Mouse (Mus musculus) CD4-positive, CD25-positive, alpha-beta regulatory T cell, adult 2 months (primary cell): ENCODE results near the gene Mtf1.

ENCODE experiments used
- DNase-seq: peaks from one replicate; pipeline ENCODE4 v3.0.0-alpha.2; 2012; ENCODE audit warnings: low read depth, low spot score

Mtf1 gene

DNA sequence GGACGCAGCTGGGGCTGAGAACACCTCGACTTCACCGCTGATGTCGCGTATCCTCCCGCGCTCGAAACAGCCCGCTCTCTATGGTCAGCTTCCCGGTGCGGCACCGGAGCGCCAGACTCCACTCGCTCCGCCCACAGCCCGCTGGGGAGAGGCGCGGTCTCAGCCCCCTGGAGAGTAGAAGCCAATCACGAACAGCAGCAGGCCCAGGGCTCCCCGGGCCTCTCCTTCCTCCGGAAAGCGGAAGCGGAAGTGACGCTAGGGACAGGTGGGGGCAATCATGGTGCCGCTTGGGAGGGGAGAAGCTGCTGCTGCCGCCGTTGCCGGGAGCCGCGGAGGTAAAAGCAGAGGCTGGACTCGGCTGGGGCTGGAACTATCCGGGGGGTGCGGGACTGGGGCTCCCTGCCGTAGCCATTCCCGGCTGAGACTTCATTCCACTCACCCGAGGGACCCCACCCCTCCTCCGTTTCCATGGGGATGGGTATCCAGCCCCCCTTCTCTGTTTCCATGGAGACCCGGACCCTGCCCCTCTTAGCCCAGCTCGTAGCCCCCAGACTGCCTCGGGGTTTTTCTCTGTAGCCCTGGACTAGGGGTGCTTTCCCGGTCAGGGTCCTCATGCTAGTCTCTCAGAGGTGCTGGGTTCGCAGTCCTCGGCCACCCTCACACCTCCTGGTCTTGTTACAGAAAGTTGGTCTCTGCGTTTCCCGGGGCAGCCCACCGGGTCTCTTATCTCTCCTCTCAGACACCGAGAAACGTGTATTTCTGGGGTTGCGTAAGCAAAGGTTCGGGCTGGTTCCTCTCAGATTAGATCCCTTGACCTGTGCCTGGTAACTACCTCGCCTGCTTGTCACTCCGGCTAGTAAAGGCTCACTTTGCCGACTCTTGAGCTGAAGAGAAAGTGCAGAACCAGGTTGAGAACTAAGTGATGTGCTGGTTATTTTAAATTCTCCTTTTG is 681 bp downstream of the Mtf1 start:
- DNase-seq, result peak; percentile 98

DNA sequence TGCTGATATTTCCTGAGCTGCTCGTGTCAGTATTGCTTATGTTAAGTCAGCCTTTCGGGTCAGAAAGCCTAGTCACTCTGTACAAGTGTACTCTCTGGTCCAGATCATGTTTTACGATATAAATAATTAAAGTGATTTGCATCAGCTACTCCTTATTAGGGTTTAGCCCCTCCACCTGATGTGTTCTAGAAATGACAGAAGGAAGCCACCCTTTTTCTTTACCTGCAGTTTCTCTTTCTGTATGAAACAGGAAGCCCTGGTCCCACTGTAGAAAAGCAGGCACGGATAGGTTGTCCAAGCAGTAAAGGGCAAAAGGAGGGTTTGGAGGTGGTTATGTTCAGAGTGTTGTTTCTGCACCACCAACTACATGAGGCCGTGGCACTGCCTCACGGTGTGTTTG is 1.5 kb downstream of the Mtf1 start:
- DNase-seq, result no peak

DNA sequence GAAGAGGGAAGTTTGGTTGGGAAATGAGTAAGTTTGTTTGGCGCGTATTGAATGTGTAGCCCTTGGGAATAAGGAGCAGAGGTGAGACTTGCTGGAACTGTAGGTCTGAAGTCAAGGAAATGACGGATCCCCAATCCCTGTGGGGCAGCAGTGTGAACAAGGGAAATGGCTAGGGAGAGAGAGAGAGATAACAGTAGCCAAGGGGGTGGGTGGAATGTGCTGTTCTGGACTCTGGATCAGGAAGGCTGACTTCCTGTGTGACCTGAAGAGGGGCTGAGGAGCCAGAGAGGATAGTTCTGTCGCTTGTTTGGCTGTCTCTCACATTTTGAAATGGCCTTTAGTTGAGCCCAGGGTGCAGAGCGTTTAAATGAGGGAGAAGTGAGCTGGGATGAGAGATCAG is 6.6 kb downstream of the Mtf1 start:
- no peak for DNase-seq

DNA sequence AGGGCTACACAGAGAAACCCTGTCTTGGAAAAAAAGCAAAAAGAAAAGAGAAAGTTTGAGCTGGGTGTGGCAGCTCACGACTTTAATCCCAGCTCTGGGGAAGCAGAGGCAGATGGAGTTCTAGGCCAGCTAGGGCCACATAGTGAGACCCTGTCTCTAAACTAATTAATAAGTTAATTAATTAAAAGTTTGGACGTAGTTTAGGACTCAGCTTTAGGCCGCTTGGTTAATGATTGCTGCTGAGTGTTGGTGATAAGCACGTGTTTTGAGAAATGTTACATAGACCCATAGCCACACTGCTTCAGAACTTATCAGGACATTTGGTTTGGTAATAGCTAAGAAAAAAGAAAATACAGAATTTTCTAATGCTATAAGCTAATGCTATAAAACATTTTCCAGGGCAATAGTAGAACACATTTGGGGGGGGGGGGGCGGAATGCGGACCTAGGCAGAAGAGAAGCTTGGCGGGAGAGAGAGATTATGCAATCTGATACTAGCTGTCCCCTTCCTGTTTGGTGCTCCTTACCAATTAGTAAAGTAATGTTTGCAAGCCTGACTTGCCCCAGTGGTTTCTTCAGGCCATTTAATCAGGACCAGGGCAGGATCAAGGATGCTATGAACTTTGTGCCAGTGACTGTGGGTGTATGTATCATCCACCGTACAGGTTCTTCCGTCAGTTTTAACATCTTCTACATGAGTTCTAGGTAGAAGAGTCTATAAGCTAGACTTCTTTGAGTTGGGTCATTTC is 7.4 kb downstream of the Mtf1 start:
- no peak for DNase-seq

DNA sequence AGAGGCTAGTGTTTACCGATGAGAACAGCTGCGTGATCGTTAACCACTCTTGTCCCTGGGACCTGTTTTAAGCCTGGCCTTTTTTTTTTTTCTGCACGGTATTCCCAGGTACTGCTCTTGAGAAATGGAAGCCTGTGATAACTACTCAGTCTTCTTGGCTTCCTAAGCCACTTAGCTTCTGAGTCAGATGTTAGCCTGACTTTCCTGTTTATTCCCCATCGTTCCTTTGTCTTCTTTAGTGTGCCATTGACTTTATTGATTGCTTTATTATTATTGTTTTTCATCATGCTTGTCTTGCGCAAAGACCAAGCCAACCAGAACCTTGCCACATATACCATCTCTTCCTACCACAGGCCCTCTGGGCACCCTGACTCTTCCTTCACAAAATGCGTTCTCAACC is 8.2 kb downstream of the Mtf1 start:
- DNase-seq, result no peak

DNA sequence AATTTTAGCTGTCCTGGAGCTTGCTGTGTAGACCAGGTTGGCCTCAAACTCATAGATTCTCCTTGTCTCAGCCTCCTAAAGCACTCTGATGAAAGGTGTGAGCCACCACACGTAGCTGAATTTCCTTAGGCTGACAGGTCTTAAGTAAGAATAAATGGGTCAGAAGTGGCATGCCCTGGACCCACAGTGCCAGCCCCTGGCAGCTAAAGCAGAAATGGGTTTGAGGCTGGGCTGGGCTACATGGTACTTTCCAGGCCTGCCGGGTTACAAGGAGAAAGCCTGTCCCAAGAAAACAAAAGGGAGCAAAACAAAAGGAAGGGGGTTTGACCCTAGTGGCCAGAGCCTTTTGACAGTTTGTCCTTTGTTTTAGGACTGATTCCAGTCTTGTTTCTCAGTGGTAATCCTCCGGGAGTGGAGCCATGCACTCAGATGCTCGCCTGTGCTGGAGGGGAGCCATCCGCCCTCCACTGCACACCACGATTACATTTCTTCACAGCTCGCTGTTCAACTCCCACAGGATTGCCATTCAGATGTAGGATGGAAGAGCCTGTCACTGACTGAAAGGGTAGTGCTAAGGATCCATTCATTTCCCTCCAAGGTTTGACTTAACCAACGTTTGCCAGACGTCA is 9.6 kb downstream of the Mtf1 start:
- DNase-seq, result no peak

DNA sequence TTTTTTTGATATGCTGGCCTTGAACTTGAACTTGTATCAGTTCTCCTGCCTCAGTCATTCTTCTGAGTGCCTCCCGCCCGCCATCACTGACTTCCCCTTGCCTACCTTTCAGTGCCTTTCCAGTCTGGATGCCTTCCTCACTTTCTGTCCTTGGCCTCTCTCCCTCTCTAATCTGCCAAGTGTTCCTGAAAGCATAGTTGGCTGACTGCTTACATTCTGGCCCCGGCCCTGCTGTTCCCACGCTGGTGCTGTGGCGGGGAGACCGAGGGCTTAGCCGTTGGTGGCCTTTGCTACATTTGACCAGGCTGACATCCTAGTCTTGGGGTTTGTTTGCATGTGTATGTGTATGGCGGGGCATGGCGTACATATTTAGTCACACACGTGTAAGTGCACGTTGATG is 14.0 kb downstream of the Mtf1 start:
- no peak for DNase-seq

DNA sequence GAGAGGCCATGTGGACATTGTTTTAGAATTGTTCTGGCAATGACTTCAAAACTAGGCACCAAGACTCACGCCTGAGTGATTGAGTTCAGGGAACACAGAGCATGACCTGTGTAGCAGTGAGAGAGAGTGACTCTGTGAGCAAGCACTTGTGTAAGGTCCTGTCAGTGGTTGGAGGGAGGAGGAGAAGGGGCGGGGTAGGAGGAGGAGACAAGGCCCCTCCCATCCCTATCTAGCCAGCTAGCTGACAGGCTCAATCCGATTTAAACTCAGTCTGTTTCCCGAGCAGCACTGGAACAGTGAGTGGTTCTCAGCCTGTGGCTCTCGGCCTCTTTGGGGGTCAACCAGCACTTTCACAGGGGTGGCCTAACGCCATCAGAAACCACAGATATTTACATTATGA is 15.9 kb downstream of the Mtf1 start:
- DNase-seq, result no peak

DNA sequence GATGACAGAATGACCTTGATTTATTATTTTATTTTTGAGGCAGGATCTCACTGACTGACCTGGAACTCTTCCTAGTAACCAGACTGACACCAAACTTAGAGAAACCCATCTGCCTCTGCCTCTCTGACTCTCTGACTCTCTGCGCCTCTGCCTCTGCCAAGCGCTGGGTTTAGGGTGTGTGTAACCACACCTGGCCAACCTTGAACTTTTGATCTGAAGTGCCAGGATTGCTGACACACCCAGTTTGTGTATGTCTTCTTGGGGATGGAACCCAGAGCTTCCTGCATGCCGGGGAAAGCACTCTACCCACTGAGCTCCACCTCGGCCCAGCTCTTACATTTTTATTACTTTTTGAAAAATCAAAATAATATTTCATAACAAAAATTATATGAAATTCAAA is 16.9 kb downstream of the Mtf1 start:
- no peak for DNase-seq

DNA sequence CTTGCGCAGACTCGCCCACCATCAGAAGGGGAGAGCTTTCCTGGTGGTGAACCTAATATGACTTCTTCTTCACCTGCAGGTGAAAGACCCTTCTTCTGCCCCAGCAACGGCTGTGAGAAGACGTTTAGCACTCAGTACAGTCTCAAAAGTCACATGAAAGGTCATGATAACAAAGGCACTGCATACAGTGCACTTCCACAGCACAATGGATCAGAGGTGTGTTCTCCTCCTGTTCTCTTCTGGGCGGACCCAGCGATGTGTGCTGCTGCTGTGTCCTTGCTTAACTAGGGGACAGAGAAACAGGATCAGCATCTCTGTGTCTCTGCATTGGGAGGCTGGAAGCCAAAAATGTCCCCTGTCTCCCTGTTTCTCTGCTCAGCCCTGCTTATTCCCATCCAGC is 23.1 kb downstream of the Mtf1 start:
- no peak for DNase-seq

DNA sequence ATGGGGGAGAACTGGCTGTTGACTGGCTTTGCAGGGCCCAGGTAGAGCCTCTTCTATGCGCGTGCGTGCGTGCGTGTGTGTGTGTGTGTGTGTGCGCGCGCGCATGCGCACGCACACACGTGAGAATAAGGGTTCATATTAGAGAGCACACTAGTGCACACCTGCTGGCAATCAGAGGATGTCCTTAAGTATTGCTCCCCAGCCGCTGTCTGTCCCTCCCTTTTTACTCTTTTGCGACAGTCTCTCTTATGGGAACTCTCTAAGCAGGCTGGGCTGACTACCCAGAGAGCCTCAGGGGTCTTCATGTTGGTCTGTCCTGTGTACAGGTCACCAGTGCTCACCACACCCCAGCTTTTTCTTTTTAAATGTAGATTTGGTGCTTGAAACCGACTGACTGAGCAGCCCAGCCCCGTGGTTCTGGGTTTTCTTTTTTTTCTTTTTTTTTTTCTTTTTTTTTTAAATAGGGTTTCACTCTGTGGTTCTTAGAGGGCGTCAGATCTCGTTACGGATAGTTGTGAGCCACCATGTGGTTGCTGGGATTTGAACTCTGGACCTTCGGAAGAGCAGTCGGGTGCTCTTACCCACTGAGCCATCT is 23.6 kb downstream of the Mtf1 start:
- no peak for DNase-seq

DNA sequence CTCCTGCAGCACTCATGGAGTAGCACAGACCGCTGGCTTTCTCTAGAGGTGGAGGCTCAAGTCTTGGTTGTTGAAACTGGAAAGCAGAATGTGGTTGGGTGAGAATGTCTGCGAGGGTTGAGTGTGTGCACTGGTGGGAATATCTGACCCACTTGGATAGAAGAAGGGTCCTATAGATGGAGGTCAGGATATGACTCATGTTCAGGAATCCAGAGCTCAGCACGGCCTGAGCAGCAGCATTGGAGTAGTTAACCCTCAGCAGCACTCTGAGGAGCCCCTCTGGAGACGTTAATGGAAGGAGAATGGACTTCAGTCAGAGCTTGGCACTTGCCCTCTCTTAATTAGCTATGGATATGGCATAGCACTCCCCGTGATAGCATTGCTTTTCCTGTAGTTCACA is 27.8 kb downstream of the Mtf1 start:
- no peak for DNase-seq

DNA sequence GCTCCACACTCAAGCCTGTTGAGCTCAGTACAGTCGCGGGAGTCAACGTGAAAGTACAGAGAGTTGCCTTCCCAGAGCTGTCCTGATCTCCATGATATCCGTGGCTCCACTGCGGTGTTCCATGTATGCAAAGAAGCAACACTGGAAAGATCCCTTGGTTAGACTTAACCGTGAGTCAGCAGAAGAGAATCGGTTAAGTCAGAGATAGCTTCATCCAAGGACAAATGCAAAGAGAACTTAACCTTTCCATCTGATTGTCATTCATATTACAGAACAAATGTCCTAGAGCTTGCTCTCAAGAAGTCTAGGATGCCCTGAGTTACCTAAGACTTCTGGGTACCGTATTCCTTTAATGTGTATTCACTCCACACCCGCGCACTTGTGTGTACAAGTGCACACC is 30.9 kb downstream of the Mtf1 start:
- DNase-seq, result no peak

DNA sequence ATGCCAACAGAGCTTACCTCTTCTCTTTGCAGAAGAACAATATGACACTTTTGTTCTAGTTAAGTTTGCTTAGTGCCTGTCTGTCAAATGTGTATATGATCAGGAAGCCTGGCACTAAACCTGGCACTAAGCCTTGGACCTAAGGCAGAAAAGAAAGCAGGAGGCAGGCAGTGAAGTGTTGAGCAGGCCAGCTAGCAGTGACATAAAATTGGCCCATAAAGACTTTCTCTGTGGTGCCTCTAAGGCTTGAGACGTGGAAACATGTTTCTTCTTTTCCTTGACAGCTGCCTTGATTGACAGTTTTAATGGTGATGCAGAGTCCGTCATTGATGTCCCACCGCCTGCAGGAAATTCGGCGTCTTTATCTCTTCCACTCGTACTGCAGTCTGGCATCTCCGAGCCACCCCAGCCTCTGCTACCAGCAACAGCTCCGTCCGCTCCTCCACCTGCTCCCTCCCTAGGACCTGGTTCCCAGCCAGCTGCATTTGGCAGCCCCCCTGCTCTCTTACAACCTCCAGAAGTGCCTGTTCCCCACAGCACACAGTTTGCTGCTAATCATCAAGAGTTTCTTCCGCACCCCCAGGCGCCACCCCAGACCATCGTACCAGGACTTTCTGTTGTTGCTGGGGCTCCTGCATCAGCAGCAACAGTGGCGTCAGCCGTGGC is 36.3 kb downstream of the Mtf1 start:
- DNase-seq, result no peak

DNA sequence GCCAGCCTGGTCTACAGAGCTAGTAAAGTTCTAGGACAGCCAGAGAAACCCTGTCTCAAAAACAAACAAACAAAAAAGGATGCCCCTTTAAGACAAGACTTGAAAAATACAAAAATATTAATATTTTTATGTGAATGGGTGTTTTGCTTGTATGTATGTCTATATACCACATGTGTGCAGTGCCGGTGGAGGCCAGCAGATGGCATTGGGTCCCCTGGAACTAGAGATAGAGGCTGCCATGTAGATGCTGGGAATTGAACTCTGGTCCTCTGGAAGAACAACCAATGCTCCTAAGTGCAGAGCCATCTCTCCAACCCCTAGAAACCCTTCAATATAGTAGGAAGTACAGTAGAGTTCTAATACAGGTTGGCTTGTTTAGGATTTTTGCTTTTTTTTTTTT is 39.1 kb downstream of the Mtf1 start:
- DNase-seq, result peak; percentile 47

DNA sequence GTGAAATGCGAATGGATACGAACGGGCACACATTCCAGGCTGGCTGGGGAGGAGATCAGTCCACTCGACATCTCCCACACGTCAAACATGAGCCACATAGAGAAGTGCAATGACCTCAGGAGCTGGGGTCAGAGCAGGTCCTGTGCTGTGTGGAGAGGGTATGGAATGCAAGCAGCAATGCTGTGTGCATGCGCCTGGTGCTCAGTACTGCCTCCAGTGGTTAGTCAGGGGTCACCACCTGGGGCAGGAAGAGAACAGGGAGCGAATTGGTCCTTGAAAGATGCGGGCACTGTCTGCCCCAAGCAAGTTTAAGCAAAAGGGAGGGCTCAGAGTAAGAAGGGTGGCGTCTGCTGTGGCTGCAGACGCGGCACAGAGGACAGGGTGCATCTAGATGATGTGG is 41.6 kb downstream of the Mtf1 start:
- peak; percentile 70 for DNase-seq

DNA sequence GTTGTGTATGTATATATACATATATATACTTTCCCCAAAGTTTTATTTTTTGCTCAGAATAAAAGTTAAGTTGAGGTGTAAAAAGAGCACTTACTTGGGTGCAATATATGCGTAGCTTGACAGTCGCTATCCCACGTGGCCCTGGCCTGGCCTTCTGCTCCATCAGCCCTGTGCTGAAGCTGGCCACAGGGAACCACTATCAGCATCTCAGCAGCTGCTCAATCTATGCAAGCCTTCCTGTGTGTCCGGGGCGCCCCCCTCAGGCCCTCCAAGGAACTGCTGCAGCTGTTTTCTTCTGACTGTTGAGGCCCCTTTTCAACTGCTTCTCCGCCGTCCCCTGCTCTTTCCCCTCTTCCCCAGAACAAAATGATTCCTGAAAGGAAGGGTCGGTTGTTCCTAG is 45.7 kb downstream of the Mtf1 start:
- DNase-seq, result peak; percentile 83

DNA sequence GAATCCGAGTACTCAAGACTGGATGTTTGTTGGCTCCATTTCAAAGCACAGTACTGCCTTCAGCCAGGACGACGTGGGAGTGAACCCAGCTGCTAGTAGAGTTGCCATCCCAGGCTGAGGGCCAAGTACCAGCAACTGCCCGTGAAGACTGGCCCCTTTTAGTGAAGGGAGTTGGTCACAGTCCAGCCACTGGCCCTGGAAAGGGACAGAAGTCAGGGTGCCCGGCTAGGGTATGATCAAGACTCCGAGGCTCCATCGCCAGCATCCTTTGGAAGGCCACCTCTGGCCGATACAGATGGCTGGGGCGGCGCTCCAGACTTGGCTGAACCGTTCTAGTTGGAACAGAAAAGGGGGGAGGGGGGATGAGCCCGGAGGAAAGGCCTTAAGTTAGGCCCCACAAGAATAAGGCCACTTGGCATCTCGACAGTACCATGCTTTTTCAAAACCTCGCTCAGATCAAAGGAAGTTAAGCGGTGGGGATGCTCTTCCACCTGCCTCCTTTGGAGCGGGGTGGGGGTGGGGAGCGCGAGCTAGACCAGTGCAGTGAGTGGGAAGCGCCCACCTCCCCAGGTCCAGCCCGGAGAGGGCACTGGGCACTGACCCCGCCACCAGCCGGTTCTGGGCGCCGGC is 47.8 kb downstream of the Mtf1 start:
- DNase-seq, result no peak

DNA sequence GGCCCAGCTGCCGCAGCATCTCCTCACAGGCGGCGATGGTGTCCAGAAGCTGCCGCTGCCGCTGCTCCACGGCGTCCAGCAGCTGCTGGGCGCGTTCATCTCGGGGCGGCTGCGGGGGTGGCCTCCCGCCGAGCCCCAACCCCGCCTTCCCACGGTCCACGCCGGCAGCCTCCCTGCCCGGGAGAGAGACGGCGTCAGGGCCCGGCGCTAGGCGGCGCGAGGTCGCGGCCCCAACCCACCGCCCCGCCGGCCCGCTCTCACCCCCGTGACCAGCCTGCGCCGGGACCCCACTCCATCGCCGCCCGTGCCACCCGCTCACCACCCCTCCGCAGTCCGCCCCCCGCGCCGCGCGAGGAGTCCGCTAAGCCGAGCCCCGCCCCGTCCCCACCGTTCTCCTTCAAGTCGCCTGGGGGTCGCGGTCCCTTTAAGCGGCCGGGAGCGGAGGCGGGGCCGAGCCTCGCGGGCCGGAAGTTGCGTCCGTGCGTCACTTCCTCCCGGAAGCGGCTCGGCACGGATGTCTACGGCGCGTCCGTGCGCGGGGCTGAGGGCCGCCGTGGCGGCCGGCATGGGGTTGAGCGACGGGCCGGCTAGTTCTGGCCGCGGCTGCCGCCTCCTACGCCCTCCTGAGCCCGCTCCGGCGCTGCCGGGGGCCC is 48.5 kb downstream of the Mtf1 start, which contains the start of gene Yrdc:
TSS of gene Yrdc (plus strand) at position 419 of the 653 bp plus-strand sequence.
- DNase-seq, result peak; percentile 96

DNA sequence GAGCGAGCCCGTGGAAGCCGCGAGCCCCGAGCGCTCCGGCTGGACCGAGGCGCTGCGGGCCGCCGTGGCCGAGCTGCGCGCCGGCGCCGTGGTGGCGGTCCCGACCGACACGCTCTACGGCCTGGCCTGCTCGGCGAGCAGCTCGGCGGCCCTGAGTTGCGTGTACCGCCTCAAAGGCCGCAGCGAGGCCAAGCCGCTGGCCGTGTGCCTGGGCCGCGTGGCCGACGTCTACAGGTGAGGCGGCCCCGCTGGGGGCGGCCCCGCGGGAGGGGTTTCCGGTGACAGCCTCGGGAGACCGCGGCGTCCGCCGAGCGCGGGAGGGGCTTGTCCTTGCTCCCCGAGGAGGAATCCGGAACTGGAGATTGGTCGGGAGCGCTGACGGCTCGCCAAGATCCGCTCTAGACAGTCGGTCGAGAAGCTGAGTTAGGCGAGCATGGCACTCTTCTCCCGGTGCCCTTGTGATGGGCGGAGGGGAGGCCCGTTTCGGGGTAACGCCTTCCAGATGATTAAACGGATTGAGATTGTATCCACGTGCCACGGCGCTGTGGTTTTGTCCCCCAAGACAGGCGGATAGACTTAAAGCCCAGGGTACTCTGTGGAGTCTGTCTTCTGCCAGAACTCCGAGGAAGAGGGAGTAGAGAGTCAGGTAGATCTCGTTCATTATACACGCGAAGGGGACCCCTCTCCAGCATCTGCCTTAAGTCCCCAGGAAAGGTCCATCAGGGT is 49.2 kb downstream of the Mtf1 start, which contains the start of gene 1110065P20Rik:
TSS of gene 1110065P20Rik (minus strand) at position 264 of the 726 bp plus-strand sequence.
- peak; percentile 82 for DNase-seq
